Mouse (Mus musculus) neutrophil, adult 59 days (primary cell): ENCODE data around the gene Bad. TPM values are rescaled to one million over a fixed set of nuclear protein-coding genes. Genes with fewer than 3 reads are reported as not detected.

Experiments
- total RNA-seq, 2 experiments: library from RNA; stranded (reverse); gene quantifications; 1 replicate in 1 of 2; 2 replicates in 1 of 2; pipeline ENCODE4 v1.2.4; 2023

Gene Bad
- 10 to 100 TPM; 22.5 to 31.9 TPM for total RNA-seq

GRCm38 (mm10) chr19:6941372-6942248 lies at the start of gene Bad:
Bad (plus strand) TSS chr19:6941861.

GRCm38 (mm10) chr19:6909507-6910289 lies 32.0 kb upstream of the Bad start, which contains the start of the genes Trmt112 and Prdx5:
Trmt112 (plus strand) TSS chr19:6909698.
Prdx5 (minus strand) TSS chr19:6910106.

GRCm38 (mm10) chr19:6921647-6922567 lies 19.8 kb upstream of the Bad start, which contains the start of gene Esrra:
Esrra (minus strand) TSS chr19:6921813.

GRCm38 (mm10) chr19:6925307-6925573 lies 16.4 kb upstream of the Bad start, which contains the start of gene Catsperz:
Catsperz (minus strand) TSS chr19:6925380.

GRCm38 (mm10) chr19:6934195-6934977 lies 7.3 kb upstream of the Bad start, which contains the start of gene Kcnk4:
Kcnk4 (minus strand) TSS chr19:6934515.

GRCm38 (mm10) chr19:6942249-6942691 lies 609 bp downstream of the Bad start, which contains the start of gene Gpr137:
Gpr137 (minus strand) TSS chr19:6942480.

GRCm38 (mm10) chr19:6974211-6975205 lies 32.8 kb downstream of the Bad start, which contains the start of gene Ppp1r14b:
Ppp1r14b (plus strand) TSS chr19:6974968.

GRCm38 (mm10) chr19:6975537-6976521 lies 34.2 kb downstream of the Bad start, which contains the start of gene Plcb3:
Plcb3 (minus strand) TSS chr19:6976470.

GRCm38 (mm10) chr19:6980381-6981093 lies 38.9 kb downstream of the Bad start, which contains the start of gene Fkbp2:
Fkbp2 (minus strand) TSS chr19:6980501.

GRCm38 (mm10) chr19:6987061-6987903 lies 45.6 kb downstream of the Bad start, which contains the start of gene Vegfb:
Vegfb (minus strand) TSS chr19:6987651.

GRCm38 (mm10) chr19:6992011-6992858 lies 50.6 kb downstream of the Bad start, which contains the start of gene Dnajc4:
Dnajc4 (minus strand) TSS chr19:6992572.

GRCm38 (mm10) chr19:6996006-6996405 lies 54.3 kb downstream of the Bad start, which contains the start of the genes Nudt22 and Trpt1:
Nudt22 (minus strand) TSS chr19:6996117.
Trpt1 (plus strand) TSS chr19:6996131.

